Mouse (Mus musculus): ENCODE data around the gene Ubl7. TPM values are rescaled to one million over a fixed set of nuclear protein-coding genes. Genes with fewer than 3 reads are reported as not detected.

The Ubl7 gene
- polyA plus RNA-seq, 1 experiment from 2014 or later: 124 TPM

- Histone ChIP-seq H3K4me1 (replicated peaks; ENCODE audit: insufficient read depth, low read length) (0 out of 2 replicates have a peak, but pooled peaks cover 3% of the 10 kb centered on the region), H3K27ac (no peak overlapping the region), H3K4me3 (replicated peaks; ENCODE audit: low read depth, low read length) (no peak overlapping the region), H3K27me3 (ENCODE audit: insufficient read depth, low read length) (no peaks in the 10 kb centered on the region), H3K9ac (ENCODE audit: low read depth, low read length) (0 out of 2 replicates have a peak overlapping the region, but pooled peaks have one; percentile 13), H3K9me3 (replicated peaks; ENCODE audit: low read length) (no peaks in the 10 kb centered on the region), H3K4me2 (ENCODE audit: low read length) (no peak overlapping the region), H3K36me3 (ENCODE audit: insufficient read depth, low read length) (no peaks in the 10 kb centered on the region)
- ATAC-seq (replicated peaks; ENCODE audit: low FRiP score, low read depth) (no peak), DNase-seq (ENCODE audit: low spot score) (no peak)
- TF ChIP-seq CTCF (IDR thresholded peaks at IDR 0.05; ENCODE audit: low read depth): no peak
- 48% methylated on average over 8 of the region's 8 CpGs for whole genome bisulfite sequencing
Observed at GRCm38 (mm10) chr9:57949879-57950278, 39.1 kb downstream of the Ubl7 start.

GRCm38 (mm10) chr9:57950519-57950918 is 39.7 kb downstream of the Ubl7 start:
- Histone ChIP-seq H3K9ac (ENCODE audit: low read depth, low read length) (no peak overlapping the region), H3K4me1 (replicated peaks; ENCODE audit: insufficient read depth, low read length) (0 out of 2 replicates have a peak, but pooled peaks cover 3% of the 10 kb centered on the region), H3K27me3 (ENCODE audit: insufficient read depth, low read length) (no peaks in the 10 kb centered on the region), H3K27ac (no peak overlapping the region), H3K9me3 (replicated peaks; ENCODE audit: low read length) (no peaks in the 10 kb centered on the region), H3K4me3 (replicated peaks; ENCODE audit: low read depth, low read length) (no peak overlapping the region), H3K36me3 (ENCODE audit: insufficient read depth, low read length) (no peaks in the 10 kb centered on the region), H3K4me2 (ENCODE audit: low read length) (no peak overlapping the region)
- DNase-seq (ENCODE audit: low spot score) (no peak), ATAC-seq (replicated peaks; ENCODE audit: low FRiP score, low read depth) (no peak)
- no peak for TF ChIP-seq CTCF (IDR thresholded peaks at IDR 0.05; ENCODE audit: low read depth)
- WGBS: 58% methylated on average over 9 of the region's 9 CpGs

GRCm38 (mm10) chr9:57951993-57952392 is 41.2 kb downstream of the Ubl7 start:
- Histone ChIP-seq H3K9me3 (replicated peaks; ENCODE audit: low read length) (no peaks in the 10 kb centered on the region), H3K9ac (ENCODE audit: low read depth, low read length) (no peak overlapping the region), H3K27ac (no peak overlapping the region), H3K27me3 (ENCODE audit: insufficient read depth, low read length) (no peaks in the 10 kb centered on the region), H3K4me2 (ENCODE audit: low read length) (no peak overlapping the region), H3K4me1 (replicated peaks; ENCODE audit: insufficient read depth, low read length) (0 out of 2 replicates have a peak, but pooled peaks cover 3% of the 10 kb centered on the region), H3K4me3 (replicated peaks; ENCODE audit: low read depth, low read length) (no peak overlapping the region), H3K36me3 (ENCODE audit: insufficient read depth, low read length) (no peaks in the 10 kb centered on the region)
- DNase-seq (ENCODE audit: low spot score) (no peak), ATAC-seq (replicated peaks; ENCODE audit: low FRiP score, low read depth) (no peak)
- 59% methylated on average over 6 of the region's 6 CpGs for WGBS
- TF ChIP-seq CTCF (IDR thresholded peaks at IDR 0.05; ENCODE audit: low read depth): no peak

GRCm38 (mm10) chr9:57954962-57955744 is 44.4 kb downstream of the Ubl7 start:
- Histone ChIP-seq H3K9me3 (replicated peaks; ENCODE audit: low read length) (no peaks in the 10 kb centered on the region), H3K4me3 (replicated peaks; ENCODE audit: low read depth, low read length) (no peak overlapping the region), H3K27ac (no peak overlapping the region), H3K4me2 (ENCODE audit: low read length) (no peak overlapping the region), H3K27me3 (ENCODE audit: insufficient read depth, low read length) (no peaks in the 10 kb centered on the region), H3K4me1 (replicated peaks; ENCODE audit: insufficient read depth, low read length) (no peaks in the 10 kb centered on the region), H3K36me3 (ENCODE audit: insufficient read depth, low read length) (no peaks in the 10 kb centered on the region), H3K9ac (ENCODE audit: low read depth, low read length) (no peak overlapping the region)
- WGBS: 85% methylated on average over 12 of the region's 12 CpGs
- no peak for TF ChIP-seq CTCF (IDR thresholded peaks at IDR 0.05; ENCODE audit: low read depth)
- DNase-seq (ENCODE audit: low spot score) (no peak), ATAC-seq (replicated peaks; ENCODE audit: low FRiP score, low read depth) (no peak)

GRCm38 (mm10) chr9:57955764-57956163 is 45.0 kb downstream of the Ubl7 start:
- Histone ChIP-seq H3K36me3 (ENCODE audit: insufficient read depth, low read length) (no peaks in the 10 kb centered on the region), H3K4me3 (replicated peaks; ENCODE audit: low read depth, low read length) (no peak overlapping the region), H3K27ac (no peak overlapping the region), H3K4me2 (ENCODE audit: low read length) (no peak overlapping the region), H3K9ac (ENCODE audit: low read depth, low read length) (no peak overlapping the region), H3K27me3 (ENCODE audit: insufficient read depth, low read length) (no peaks in the 10 kb centered on the region), H3K9me3 (replicated peaks; ENCODE audit: low read length) (no peaks in the 10 kb centered on the region), H3K4me1 (replicated peaks; ENCODE audit: insufficient read depth, low read length) (no peaks in the 10 kb centered on the region)
- no peak for TF ChIP-seq CTCF (IDR thresholded peaks at IDR 0.05; ENCODE audit: low read depth)
- WGBS: 82% methylated on average over 6 of the region's 6 CpGs
- DNase-seq (ENCODE audit: low spot score) (no peak), ATAC-seq (replicated peaks; ENCODE audit: low FRiP score, low read depth) (no peak)

- H3K9me3 ChIP-seq (replicated peaks; ENCODE audit: low read length): no peaks in the 10 kb centered on the region
- TF ChIP-seq CTCF (IDR thresholded peaks at IDR 0.05; ENCODE audit: low read depth): no peak
- 0 out of 2 replicates have a peak, but pooled peaks cover 1% of the 10 kb centered on the region for H3K4me1 ChIP-seq (replicated peaks; ENCODE audit: insufficient read depth, low read length)
- WGBS: 81% methylated on average over 9 of the region's 9 CpGs
- no peaks in the 10 kb centered on the region for H3K27me3 ChIP-seq (ENCODE audit: insufficient read depth, low read length)
- no peak overlapping the region for H3K9ac ChIP-seq (ENCODE audit: low read depth, low read length)
- no peak overlapping the region for H3K27ac ChIP-seq
- H3K4me2 ChIP-seq (ENCODE audit: low read length): no peak overlapping the region
- no peaks in the 10 kb centered on the region for H3K36me3 ChIP-seq (ENCODE audit: insufficient read depth, low read length)
- DNase-seq (ENCODE audit: low spot score) (no peak), ATAC-seq (replicated peaks; ENCODE audit: low FRiP score, low read depth) (no peak)
- no peak overlapping the region for H3K4me3 ChIP-seq (replicated peaks; ENCODE audit: low read depth, low read length)
Observed at GRCm38 (mm10) chr9:57956196-57956837, 45.5 kb downstream of the Ubl7 start.

Measured in kidney, postnatal 0 days (tissue).